Mouse (Mus musculus) naive thymus-derived CD4-positive, alpha-beta T cell, adult 2 months (primary cell): Measurements from ENCODE around the gene Cmss1.

ENCODE experiments used
- DNase-seq: peaks from one replicate; pipeline ENCODE4 v3.0.0-alpha.2; 2011; ENCODE audit warnings: low read depth

Gene Cmss1

DNA sequence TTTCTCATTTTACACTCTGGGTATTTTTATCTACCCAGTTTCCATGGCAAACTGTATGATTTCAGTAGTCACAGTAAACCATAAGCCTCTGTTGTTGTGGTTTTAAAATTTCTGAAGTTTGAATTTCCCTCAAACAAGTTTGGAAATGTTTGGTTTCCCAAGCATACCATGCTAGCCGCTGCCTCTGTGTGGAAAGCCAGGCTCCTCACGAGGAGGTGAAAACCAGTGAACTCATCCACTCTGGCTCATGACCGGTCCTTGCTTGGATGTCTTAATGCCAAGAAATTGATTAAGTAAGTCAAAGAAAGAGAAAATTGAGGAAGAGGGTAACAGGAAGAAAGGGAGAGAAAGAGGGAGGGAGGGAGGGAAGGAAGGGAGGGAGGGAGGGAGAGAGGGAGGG, 48.4 kb downstream of the Cmss1 start:
- no peak for DNase-seq

DNA sequence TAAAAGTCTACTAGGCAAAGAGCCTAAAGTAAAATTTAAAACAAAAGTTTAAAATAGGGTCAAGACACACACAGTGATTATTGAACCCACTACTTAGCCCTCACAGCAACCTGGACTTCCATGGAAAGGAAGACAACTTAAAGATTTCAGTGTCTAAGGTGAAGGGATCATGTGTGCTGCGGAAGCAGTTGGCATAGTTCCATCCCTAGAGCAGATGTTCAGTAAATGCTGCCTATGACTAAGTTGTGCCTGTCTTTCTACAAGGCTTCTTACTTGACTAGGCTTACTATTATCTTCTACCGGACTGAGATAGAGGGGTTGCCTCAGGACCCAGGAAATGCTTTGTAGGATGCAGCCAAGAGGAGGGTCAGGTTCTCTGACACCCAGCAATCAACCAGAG, 50.4 kb downstream of the Cmss1 start:
- peak; percentile 22 for DNase-seq

DNA sequence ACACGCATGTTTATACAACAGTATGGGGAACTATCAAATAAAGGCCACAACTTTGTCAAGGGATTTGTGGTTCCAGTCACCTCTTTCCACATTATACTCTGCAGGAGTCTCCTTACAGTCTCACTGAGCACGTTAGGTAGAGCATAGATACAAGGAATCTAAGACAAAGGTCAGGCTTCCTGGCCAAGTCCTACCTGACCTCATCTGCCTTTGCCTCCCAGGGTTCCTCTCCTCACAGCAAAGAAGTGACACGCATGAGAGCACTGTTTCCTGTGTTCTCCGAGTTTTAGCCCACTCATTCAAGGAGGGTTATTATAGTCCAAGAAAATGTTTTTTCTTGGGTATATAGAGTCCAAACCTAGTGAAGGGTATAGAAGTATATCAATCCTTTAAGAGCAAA, 51.0 kb downstream of the Cmss1 start:
- no peak for DNase-seq

DNA sequence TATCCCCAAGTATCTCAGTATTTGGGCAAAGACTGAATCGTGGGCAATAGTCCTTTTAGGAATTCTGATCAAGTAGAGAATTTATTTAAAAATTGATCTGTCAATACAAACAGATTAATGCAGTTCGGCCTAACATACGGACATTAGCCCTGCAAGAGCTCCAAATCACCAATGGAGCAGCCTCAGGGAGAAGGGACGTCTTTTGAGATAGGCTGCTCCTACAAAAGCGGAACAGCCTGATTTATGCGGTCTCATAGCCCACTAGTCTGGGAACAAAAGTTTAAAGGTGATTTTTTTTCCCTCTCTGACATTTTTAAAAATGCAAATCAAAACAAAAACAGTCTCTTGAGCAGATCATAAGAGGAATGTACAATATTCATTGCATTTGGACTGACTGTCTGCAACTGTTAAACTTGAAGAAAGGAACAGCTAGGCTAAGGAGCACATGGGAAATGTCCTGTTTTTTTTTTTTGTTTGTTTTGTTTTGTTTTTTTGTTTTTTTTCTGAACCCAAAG, 51.7 kb downstream of the Cmss1 start:
- no peak for DNase-seq

DNA sequence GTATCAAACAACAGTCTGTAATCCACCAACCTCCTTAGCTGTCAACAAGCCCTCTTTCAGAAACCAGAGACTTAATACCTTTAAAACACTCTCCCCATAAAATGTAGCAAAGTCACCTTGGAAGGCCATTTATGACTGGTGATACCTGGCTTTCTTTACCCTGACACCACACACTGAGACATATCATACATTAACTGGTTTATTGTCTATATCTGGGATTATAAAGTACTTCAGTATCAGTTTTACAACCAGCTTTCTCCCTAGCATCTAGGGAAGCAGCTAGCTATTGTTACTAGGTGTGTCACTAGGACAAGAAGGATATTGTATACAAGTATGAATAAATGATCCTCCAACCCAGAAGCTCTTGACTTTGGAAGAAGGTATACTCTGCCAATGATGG, 53.4 kb downstream of the Cmss1 start:
- DNase-seq = no peak

DNA sequence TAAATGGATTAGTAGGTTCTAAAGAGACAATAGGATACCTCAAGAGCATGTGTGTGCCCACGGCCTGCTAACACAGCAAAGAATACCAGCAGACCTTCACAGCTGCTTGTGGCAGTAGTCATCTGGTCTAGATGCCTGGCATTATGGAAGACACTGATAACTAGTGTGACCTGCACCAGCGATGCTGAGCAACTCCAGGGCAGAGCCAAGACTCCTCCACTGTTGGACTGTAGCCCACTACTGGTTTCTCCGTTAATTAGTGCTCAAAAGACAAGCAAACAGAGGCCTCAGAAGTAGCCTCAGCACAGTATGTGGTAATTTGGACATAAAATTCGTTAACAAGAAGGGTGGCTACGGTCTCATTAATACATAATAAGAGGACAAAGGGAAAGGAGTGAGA, 54.0 kb downstream of the Cmss1 start:
- DNase-seq = no peak

DNA sequence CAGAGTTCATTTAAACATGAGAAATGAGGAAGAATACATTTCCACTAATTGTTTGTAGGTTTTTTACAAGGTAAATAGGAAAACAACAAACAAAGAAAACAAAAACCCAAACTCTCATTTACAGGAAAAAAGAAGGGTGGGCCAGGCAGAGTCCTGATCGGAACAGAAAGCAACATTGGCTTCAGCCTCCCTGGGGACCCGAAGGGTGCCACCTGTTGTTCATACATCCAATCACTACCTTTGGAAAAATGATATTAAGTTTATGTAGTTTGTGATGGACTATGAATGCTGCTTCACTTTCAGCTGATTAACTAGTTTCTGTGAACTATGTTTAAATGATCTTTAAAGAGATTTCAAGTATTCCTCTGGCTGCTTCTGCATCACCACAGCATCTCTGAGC, 55.0 kb downstream of the Cmss1 start:
- no peak for DNase-seq

DNA sequence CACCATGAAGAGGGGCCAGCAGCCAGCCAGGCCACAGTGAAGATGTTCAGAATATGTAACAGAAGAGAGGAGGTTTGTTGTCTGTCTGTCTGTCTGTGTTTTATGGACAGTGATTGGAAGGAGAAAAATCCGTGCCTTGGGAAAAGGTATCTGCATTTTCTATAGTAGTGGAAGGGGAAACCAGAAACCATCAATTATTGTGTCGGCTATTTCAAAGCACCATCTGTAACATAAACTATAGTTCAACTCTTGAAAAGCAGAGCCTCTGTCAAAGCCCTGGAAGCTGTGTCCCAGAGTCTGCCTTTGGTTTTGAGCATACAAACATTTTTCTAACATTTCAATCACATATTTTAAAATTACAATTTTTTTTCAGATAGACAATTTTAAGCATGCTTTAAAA, 55.8 kb downstream of the Cmss1 start:
- DNase-seq = no peak

DNA sequence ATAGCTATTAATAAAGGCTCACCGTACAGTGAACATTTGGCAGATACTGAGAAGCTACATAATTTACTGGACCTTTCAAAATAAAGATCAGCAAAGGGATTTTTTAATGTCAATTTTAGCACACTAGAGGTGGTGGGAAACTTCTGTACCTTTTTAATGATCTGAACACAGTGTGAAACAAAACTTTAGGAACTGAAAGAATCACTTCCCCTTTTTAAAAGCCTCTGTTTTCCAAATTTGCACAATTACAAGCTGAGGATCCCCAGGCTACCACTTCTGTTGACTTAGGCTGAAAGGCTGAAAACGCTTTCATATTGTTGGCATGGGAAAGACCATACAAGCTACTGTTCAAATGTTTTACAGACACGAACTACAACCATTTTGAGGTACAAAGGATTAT, 56.6 kb downstream of the Cmss1 start:
- DNase-seq = no peak

DNA sequence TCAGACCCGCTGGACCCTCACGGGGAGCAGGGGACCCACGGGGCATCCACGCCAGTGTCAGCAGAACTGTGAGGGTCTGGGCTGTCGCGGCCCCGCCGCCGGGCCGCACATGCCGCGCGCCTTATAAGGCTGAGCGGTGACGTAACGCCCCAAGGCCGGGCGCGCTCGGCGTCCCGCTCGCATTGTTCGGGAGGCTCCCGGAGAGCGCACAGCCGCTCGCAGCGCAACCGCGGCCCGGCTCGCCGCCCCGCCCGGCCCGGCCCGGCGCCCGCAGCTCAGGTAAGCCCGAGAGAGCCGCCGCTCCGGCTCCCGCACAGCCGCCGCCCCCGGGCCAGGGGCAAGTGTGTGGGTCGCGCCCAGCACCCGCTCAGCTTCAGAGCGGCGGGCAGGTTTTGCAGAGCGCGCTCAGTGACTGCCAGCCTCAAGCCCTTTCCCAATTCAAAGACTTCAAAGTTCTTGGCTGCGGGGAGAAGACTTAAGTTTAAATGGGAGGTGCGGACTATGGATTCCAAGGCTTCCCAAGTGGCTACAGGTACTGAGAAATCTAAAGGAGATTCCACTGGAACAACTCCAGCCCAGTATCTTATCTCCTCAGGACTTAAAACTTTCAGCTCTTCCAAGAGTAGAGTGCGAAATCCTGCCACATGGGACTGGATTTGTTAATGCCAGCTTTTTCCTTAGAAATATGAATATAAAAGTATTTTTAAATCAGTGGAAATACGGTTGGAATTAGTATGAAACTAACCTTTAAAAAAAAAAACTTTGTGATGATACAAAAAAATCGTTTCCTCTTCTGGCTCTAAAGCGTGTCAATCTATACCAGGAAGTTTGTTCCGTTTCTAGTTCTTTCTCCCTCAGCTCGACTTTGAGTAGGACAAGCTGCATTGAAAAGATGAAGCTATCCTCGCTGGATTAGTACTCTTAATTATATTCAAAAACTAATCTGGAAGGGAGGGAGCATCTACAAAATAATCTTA, 57.3 kb downstream of the Cmss1 start:
- peak; percentile 83 for DNase-seq

DNA sequence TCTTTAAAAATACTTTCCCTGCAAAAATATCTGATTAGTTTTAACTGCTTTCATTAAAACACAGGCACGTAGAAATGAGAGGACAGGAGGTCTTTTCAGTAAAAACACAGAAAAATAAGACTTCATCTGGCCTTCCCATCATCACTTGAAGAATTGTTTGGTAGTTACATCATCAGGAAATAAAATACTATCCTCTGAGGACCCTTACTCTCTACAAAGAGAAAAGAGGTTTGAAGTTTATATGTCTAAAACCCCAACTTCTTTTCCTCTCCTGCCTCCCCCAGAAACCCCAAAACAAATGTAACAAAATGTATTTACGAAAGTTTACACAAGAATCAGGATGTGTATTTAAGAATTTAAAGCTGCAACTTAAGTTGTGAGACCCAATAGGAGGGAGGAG, 58.1 kb downstream of the Cmss1 start:
- no peak for DNase-seq

DNA sequence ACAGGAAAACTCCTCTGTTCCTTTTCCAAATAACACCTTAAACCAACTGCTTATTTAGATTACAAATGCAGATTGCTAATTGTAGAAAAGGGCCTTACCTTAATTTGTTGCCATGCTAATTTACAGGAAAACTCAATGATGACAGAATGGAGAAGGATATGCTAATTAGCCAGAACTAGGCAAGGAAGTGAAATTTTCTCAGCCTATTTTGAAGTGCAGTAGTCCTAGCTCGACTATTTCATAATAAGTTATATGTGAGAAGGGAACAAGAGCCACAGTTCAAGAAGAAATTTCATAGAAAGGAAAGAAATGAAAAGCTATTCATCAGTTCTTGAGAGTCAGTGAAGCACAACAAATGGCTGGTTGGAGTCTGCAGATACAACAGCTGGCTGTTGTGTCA, 60.3 kb downstream of the Cmss1 start:
- no peak for DNase-seq

DNA sequence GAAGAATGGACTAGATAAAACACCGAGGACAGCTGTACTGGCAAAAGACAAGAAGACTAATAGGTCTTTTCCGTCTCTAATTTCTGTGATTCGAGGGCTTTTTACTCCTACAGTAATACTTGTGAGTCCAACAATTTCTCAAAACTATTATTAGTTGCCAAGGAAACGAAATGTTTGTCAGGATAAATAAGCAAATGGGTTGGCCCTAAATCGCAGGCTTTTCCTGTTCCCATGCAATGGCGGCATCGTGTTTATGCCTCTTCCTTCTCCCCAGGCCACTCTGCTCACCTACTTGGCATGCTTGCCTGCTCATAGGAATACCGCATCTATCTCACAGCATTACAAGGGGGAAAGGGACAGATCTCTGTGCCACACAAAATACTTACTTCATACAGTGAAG, 62.2 kb downstream of the Cmss1 start:
- DNase-seq = no peak

DNA sequence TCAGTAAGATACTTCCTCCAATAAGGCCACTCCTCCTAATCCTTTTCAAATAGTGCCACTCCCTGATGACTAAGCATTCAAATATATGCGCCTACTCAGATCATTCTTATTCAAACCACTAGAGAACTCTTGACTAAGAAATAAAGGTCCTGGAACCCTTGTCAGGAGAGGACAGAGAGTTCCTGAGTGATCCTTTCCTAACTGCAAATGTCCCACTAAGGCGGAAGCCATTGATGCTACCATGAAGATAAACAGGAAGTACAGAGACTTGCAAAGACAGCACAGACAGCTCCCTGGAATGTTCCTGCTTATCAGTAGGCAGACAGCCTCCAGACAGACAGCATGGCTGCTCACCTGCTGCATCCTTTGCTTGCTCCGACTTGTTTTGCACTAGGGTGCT, 63.4 kb downstream of the Cmss1 start:
- no peak for DNase-seq

DNA sequence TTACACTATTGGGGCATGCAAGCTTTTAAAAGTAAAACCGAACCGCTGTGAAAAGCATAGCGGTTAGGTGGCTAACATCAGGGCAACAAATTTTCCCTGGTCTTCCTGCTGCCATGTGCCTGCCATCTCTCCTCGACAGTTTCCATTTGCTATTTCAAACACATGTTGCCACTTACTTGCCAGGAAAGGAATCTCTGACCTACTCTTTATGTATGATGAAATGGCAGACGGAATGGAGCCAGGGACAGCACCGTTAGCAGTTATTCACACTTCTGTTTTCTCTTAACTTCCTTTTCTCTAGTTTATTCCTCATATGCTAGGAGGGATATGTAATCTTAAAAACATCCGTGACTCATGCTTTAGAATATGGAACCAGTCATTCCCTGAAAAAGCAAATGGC, 70.2 kb downstream of the Cmss1 start:
- no peak for DNase-seq

DNA sequence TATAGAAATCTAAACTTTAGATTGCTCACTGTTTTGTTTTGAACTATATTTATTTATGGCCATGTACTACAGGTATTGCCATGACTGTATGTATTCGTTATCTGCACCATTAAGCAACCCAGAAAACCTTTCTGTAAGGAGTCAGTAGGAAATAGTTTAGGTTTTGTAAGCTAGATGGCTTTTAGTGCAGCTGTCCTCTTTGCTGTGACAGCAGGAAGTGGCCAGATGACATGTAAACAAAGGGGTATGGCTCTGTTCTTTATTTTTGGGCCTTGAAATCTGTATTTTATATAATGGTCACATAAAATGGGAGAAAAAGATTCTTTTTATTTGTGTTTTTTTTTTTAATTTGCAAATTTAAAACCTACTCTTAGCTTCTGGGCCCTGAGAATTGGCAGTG, 71.9 kb downstream of the Cmss1 start:
- DNase-seq = no peak

DNA sequence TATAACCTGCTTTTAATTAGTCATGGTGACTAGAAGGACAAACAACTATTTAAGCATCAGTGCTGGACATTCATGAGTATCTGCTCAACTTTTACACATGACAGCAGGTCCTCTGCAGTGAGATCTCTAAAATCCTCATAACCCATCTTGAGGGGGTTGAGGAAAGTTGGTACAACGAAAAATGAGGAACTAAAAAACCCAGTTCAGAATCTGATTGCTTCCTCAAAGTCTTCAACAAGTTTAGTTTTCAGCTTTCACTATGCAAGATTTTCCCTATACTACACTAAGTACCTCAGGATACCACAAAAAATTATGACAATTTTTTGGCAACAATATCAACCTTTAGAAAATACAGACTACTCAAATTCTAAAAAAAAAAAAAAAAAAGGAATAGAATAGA, 72.3 kb downstream of the Cmss1 start:
- no peak for DNase-seq

DNA sequence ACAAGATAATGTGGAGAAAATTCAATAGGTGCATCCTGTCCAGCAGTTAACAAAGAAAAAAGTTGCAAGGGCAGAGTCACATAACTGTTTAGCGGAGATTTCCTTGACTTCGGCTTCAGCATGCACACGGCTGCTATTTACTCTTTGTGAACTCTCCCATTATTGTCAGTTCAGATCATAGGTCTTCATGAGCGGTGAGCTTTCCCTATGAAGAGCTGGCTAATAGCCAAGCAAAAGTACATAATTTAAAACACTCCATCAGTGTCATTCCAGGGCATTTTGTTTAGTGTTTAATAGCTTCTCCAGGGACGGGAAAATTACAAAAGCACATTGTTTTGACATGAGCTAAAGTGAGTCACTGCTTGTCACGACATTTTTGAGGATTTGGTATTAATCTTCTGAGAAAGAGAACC, 74.6 kb downstream of the Cmss1 start:
- DNase-seq = no peak

DNA sequence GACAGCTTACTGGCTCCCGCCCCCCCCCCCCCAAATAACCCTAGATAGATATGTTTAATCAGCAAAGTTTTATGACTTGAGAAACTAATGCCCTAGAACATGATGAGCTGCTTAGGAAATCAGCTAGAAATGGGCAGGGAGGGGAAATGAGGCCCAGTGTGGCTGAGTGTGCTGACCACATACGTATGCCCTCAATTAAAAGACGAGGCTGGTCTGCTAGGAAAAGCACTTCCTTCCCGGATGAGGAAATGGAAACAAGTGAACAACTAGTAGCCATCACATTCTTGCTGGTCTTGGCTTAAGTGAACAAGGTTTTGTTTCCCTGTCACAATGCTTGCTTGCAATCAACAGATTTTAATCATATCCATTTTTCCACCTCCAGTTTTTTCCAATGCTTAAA, 76.1 kb downstream of the Cmss1 start:
- DNase-seq = no peak

DNA sequence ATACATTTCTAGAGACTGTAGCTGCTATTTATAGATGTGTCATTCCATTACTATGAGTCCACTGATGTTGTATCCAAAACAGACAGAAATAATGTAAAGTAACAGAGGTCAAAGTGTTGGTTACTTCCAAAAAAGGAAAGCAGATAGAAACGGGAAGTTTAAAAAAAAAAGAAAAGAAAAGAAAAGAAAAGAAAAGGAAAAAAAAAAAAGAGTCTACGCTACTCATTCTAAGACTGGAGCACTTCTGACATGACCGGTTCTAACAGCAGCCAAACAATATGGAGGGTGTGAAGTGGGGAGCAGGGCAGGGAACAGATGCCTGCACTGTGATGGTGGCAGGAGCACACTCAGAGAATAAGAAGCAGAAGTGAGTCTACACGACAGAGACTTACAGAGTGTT, 78.2 kb downstream of the Cmss1 start:
- no peak for DNase-seq

DNA sequence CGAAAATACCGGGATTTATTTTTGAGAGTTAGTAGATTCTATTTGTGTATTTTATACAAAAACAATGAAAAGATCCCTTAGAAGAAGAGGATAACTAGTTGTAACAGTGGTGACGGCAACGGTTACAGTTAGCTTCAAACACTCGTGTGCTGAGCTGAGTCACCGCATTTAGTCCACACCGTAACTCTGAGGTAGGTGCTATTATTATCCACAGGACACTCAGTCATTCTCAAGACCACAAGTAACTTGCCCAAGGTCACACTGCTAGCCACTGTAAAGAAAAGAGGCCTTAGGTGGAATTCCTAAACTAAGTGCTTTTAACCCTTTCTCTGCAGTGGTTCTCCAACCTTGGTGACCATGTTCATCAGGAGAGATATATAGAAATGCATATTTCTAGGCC, 79.8 kb downstream of the Cmss1 start:
- no peak for DNase-seq

DNA sequence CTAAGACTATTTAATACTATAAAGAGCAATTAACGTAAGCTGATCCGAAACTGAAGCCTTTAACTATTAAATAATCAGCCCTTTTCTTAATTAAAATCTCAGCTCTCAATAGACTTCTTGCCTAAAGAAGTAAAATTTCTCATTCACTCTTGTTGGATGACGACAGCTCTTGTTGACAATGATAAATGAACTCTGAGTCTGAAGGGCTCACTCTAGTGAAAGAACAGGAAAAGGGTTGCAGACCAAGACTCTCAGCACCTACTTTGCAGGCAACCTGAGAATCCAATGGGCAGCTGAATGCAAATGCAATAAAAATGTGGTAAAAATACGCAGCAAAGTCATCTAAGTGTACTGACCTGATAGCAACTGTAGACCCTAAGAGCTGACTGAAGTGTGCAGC, 81.2 kb downstream of the Cmss1 start:
- no peak for DNase-seq

DNA sequence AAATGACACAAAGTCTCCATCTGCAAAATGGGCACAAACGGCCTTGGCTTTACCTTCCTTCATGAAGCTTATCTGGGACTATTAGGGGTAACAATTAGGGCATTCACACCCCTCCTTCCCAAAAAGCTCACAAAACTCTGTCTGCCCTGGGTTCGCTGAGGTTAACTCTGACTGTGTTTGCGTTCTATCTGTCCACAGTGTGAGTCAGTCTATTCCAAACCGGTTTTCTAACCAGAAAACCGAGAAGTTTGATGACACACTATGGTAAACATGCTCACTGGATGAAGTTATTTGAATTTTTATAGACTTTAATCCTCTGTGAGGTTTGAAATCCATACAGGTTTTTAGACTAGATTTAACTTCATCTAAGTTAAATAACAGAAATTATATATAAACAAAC, 81.6 kb downstream of the Cmss1 start:
- no peak for DNase-seq

DNA sequence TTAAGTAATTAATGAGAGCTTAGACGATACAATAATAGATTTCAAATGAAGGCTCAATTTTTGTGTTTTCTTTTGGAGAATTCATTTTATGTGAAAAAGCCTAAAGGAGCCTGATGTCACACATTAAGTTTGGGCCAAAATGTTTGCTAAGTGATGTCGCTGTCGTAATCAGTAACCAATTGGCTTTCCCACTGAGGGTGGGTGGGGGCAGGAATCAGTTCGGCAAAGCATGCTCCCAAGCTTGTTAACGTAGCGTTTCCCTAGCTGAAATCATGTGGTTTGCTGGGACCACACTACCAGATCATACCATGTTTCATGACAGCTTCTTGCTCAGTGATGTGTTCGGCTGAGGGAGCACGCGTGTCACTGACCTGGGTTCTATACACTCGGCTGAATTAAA, 91.0 kb downstream of the Cmss1 start:
- DNase-seq = no peak
